Mouse (Mus musculus): ENCODE measurements at regions not wholly inside any gene's neighbourhood (a gene's known extent, or its start where the extent isn't known, plus 50 kb on each side); places are given as distances from the start of the nearest gene placed in this dataset.

- no peak for DNase-seq (ENCODE audit: low spot score)
Observed at GRCm38 (mm10) chr1:127152840-127153239, 52.0 kb upstream of the Mgat5 start.

GRCm38 (mm10) chr1:127135521-127135920 lies 69.3 kb upstream of the Mgat5 start:
- no peak for DNase-seq (ENCODE audit: low spot score)

GRCm38 (mm10) chr1:127131871-127132270 lies 72.9 kb upstream of the Mgat5 start:
- DNase-seq (ENCODE audit: low spot score) = no peak

- no peak for DNase-seq (ENCODE audit: low spot score)
Observed at GRCm38 (mm10) chr1:127124862-127125261, 80.0 kb upstream of the Mgat5 start.

GRCm38 (mm10) chr1:127118019-127118418 lies 86.8 kb upstream of the Mgat5 start:
- DNase-seq (ENCODE audit: low spot score) = no peak

GRCm38 (mm10) chr1:127107485-127107884 lies 97.3 kb upstream of the Mgat5 start:
- DNase-seq (ENCODE audit: low spot score) = no peak

- DNase-seq (ENCODE audit: low spot score) = no peak
Observed at GRCm38 (mm10) chr1:127105861-127106260, 99.0 kb upstream of the Mgat5 start.

GRCm38 (mm10) chr1:127103664-127104063 lies 101.2 kb upstream of the Mgat5 start:
- DNase-seq (ENCODE audit: low spot score) = peak; percentile 2

- no peak for DNase-seq (ENCODE audit: low spot score)
Observed at GRCm38 (mm10) chr1:127098871-127099420, 105.9 kb upstream of the Mgat5 start.

- no peak for DNase-seq (ENCODE audit: low spot score)
Observed at GRCm38 (mm10) chr1:127087616-127088015, 117.2 kb upstream of the Mgat5 start.

- no peak for DNase-seq (ENCODE audit: low spot score)
Observed at GRCm38 (mm10) chr1:127085988-127086387, 118.8 kb upstream of the Mgat5 start.

GRCm38 (mm10) chr1:127083761-127084308 lies 121.0 kb upstream of the Mgat5 start:
- no peak for DNase-seq (ENCODE audit: low spot score)

- peak; percentile 11 for DNase-seq (ENCODE audit: low spot score)
Observed at GRCm38 (mm10) chr1:127079012-127079411, 125.8 kb upstream of the Mgat5 start.

GRCm38 (mm10) chr1:127062430-127062829 lies 142.4 kb upstream of the Mgat5 start:
- DNase-seq (ENCODE audit: low spot score) = no peak

- no peak for DNase-seq (ENCODE audit: low spot score)
Observed at GRCm38 (mm10) chr1:127045711-127046420, 158.9 kb upstream of the Mgat5 start.

GRCm38 (mm10) chr1:127034748-127035147 lies 170.1 kb upstream of the Mgat5 start:
- DNase-seq (ENCODE audit: low spot score) = no peak

- peak; percentile 26 for DNase-seq (ENCODE audit: low spot score)
Observed at GRCm38 (mm10) chr1:127031563-127031962, 173.3 kb upstream of the Mgat5 start.

GRCm38 (mm10) chr1:127028872-127029497 lies 175.8 kb upstream of the Mgat5 start:
- DNase-seq (ENCODE audit: low spot score) = no peak

- DNase-seq (ENCODE audit: low spot score) = no peak
Observed at GRCm38 (mm10) chr1:127023100-127023499, 181.7 kb upstream of the Mgat5 start.

GRCm38 (mm10) chr1:127017698-127018097 lies 187.1 kb upstream of the Nckap5 start:
- DNase-seq (ENCODE audit: low spot score) = peak; percentile 33

GRCm38 (mm10) chr1:127015894-127016245 lies 185.3 kb upstream of the Nckap5 start:
- DNase-seq (ENCODE audit: low spot score) = peak; percentile 34

GRCm38 (mm10) chr1:127015042-127015893 lies 184.7 kb upstream of the Nckap5 start:
- peak; percentile 24 for DNase-seq (ENCODE audit: low spot score)
